ENCODE assay signal across 13 mouse cellular contexts in genomic region chr8:120620441-120620840, GRCm38 (mm10). TPM values are rescaled to one million over a fixed set of nuclear protein-coding genes. Genes with fewer than 3 reads are reported as not detected.
DNase-seq lines count a peak whose midpoint lies in the region; ATAC-seq and TF ChIP-seq lines count a peak whose summit lies in the region.
"Had no signal": no experiment of that assay in that cellular context is flagged by ENCODE, and none has a peak within 500 bp of the region (broad histone marks: within the 10 kb centered on the region; RNA-seq: fewer than 3 reads in every experiment).

No protein-coding gene starts in this region.

- 28% methylated on average over 7 of the region's 7 CpGs for WGBS in lung, embryonic 14.5 days
- 52% methylated on average over 7 of the region's 7 CpGs for WGBS in lung, adult 2 months
- WGBS in liver, embryonic 16.5 days (ENCODE audit: insufficient replicate concordance): 62% methylated on average over 7 of the region's 7 CpGs

- peak overlapping the region; percentile 46; the same call in 1 of the 2 replicates for H3K27ac ChIP-seq in gastrocnemius, adult 2 months
- H3K27ac ChIP-seq in lung, embryonic 14.5 days (ENCODE audit: low read depth): no peak overlapping the region
- H3K27ac ChIP-seq in brown adipose tissue, adult 24 weeks (replicated peaks; ENCODE audit: low read depth, low read length): peak overlapping the region; percentile 99
- no peak overlapping the region for H3K27ac ChIP-seq in liver, embryonic 16.5 days (ENCODE audit: low read length)
- H3K27ac ChIP-seq: kidney, embryonic 15.5 days; limb, embryonic 12.5 days had no signal

- no peak for DNase-seq in gastrocnemius, adult 2 months
- no peak for DNase-seq in gastrocnemius, postnatal 14 days
- DNase-seq in lung, embryonic 14.5 days: no peak
- no peak for DNase-seq in lung, adult 2 months
- DNase-seq in thymus, postnatal 14 days: no peak
- DNase-seq in adrenal gland, adult 18-20 months (ENCODE audit: low spot score in 2 of 2): no peak
- DNase-seq: cerebellum, adult 18-20 months; right cerebral cortex, postnatal 14 days had no signal

- no peaks in the 10 kb centered on the region for H3K9me3 ChIP-seq in lung, embryonic 14.5 days (ENCODE audit: low read depth, low read length)
- no peaks in the 10 kb centered on the region for H3K9me3 ChIP-seq in liver, embryonic 16.5 days (replicated peaks; ENCODE audit: control insufficient read depth, low read length)
- H3K9me3 ChIP-seq: kidney, embryonic 15.5 days; limb, embryonic 12.5 days had no signal

- no peak for TF ChIP-seq CTCF in gastrocnemius, adult 2 months (IDR thresholded peaks at IDR 0.05)
- TF ChIP-seq CTCF in lung, embryonic 14.5 days (IDR thresholded peaks at IDR 0.05; ENCODE audit: low read depth): no peak
- TF ChIP-seq CTCF in lung, adult 2 months (IDR thresholded peaks at IDR 0.05; ENCODE audit: insufficient read depth, low read length): no peak

- peaks cover 3% of the 10 kb centered on the region; the same call in 1 of the 2 replicates for H3K4me1 ChIP-seq in lung, embryonic 14.5 days (ENCODE audit: insufficient read depth)
- no peaks in the 10 kb centered on the region for H3K4me1 ChIP-seq in lung, adult 2 months (ENCODE audit: control insufficient read depth, insufficient read depth, low read length)
- H3K4me1 ChIP-seq in brown adipose tissue, adult 24 weeks (ENCODE audit: control insufficient read depth, insufficient read depth, insufficient read length, low read length): peaks cover 23% of the 10 kb centered on the region
- H3K4me1 ChIP-seq in liver, embryonic 16.5 days (ENCODE audit: control insufficient read depth, low read depth, low read length): peaks cover 16% of the 10 kb centered on the region

- no peaks in the 10 kb centered on the region for H3K27me3 ChIP-seq in lung, embryonic 14.5 days (ENCODE audit: insufficient read depth, low read length)
- H3K27me3 ChIP-seq in liver, embryonic 16.5 days (ENCODE audit: control insufficient read depth, insufficient read depth, low read depth, low read length): no peaks in the 10 kb centered on the region
- H3K27me3 ChIP-seq: kidney, embryonic 15.5 days; limb, embryonic 12.5 days had no signal

- no peak overlapping the region for H3K4me3 ChIP-seq in gastrocnemius, adult 2 months
- no peak overlapping the region for H3K4me3 ChIP-seq in lung, embryonic 14.5 days (ENCODE audit: low read depth, low read length)
- no peak overlapping the region for H3K4me3 ChIP-seq in lung, adult 2 months (replicated peaks; ENCODE audit: extremely low read depth, low read depth, low read length)
- no peak overlapping the region for H3K4me3 ChIP-seq in brown adipose tissue, adult 24 weeks (ENCODE audit: insufficient read depth, low read depth, low read length)
- no peak overlapping the region for H3K4me3 ChIP-seq in liver, embryonic 16.5 days (ENCODE audit: low read depth, low read length)
- H3K4me3 ChIP-seq: kidney, embryonic 15.5 days; limb, embryonic 12.5 days had no signal

- H3K9ac ChIP-seq in lung, embryonic 14.5 days: peak overlapping the region; percentile 18; the same call in 1 of the 2 replicates
- no peak overlapping the region for H3K9ac ChIP-seq in liver, embryonic 16.5 days (ENCODE audit: low read depth, low read length)
- H3K9ac ChIP-seq: kidney, embryonic 15.5 days; limb, embryonic 12.5 days had no signal

- no peaks in the 10 kb centered on the region for H3K36me3 ChIP-seq in lung, embryonic 14.5 days (ENCODE audit: insufficient read depth)
- no peaks in the 10 kb centered on the region for H3K36me3 ChIP-seq in liver, embryonic 16.5 days (ENCODE audit: control insufficient read depth, insufficient read depth)
- H3K36me3 ChIP-seq: kidney, embryonic 15.5 days; limb, embryonic 12.5 days had no signal

- intact Hi-C loops in gastrocnemius, adult 2 months (cut with DNase I): no loop called here
- intact Hi-C loops in gastrocnemius, postnatal 14 days (cut with DNase I; ENCODE audit: low total_unique reads): no loop called here

- no peak for ATAC-seq in lung, embryonic 14.5 days (ENCODE audit: insufficient read depth)
- 0 out of 2 replicates have a peak, but pooled peaks have one; percentile 14 for ATAC-seq in liver, embryonic 16.5 days (ENCODE audit: low read depth)

- TF ChIP-seq POLR2A in lung, adult 2 months (IDR thresholded peaks at IDR 0.05; ENCODE audit: borderline replicate concordance, extremely low read depth, low read depth, low read length): no peak

- no peak overlapping the region for H3K4me2 ChIP-seq in lung, embryonic 14.5 days
- H3K4me2 ChIP-seq in liver, embryonic 16.5 days (ENCODE audit: low read depth, low read length): no peak overlapping the region
- H3K4me2 ChIP-seq: kidney, embryonic 15.5 days; limb, embryonic 12.5 days had no signal

RNA-seq across cellular contexts. Expression of gene 1190005I06Rik, which starts 27.0 kb away (rescaled TPM):
- total RNA-seq in gastrocnemius, adult 2 months (2021): 1 to 10 TPM in 1 of 2 experiments, under 1 TPM in 1; 0.77 to 1.0 TPM
- under 1 TPM; 0.59 to 0.84 TPM for total RNA-seq in gastrocnemius, postnatal 14 days (2021)
- 3.1 and 5.1 TPM in 2 replicates for polyA plus RNA-seq in lung, embryonic 14.5 days (2014; fragmentation: Nextera tagmentation; extraction: Ambion mirVana)
- polyA plus RNA-seq in lung, adult 2 months (2012; rRNA removed): 2.4 and 6.2 TPM in 2 replicates
- polyA plus RNA-seq in brown adipose tissue, adult 24 weeks (2012; ENCODE audit: insufficient read depth, insufficient read length, missing spikeins): 49.2 and 62.6 TPM in 2 replicates
- 1.4 and 1.7 TPM in 2 replicates for polyA plus RNA-seq in liver, embryonic 16.5 days (2015; fragmentation: Nextera tagmentation; extraction: Ambion mirVana)
- 10 to 100 TPM; 12.3 to 21.3 TPM for total RNA-seq in adrenal gland, adult 18-20 months (2021)

RNA-seq across cellular contexts. Expression of gene Gins2, which starts 31.3 kb away (rescaled TPM):
- under 1 TPM; 0.36 to 0.67 TPM for total RNA-seq in gastrocnemius, adult 2 months (2021)
- total RNA-seq in gastrocnemius, postnatal 14 days (2021): 1 to 10 TPM; 2.9 to 3.6 TPM
- 131 and 139 TPM in 2 replicates for polyA plus RNA-seq in lung, embryonic 14.5 days (2014; fragmentation: Nextera tagmentation; extraction: Ambion mirVana)
- polyA plus RNA-seq in lung, adult 2 months (2012; rRNA removed): 4.4 and 4.5 TPM in 2 replicates
- polyA plus RNA-seq in brown adipose tissue, adult 24 weeks (2012; ENCODE audit: insufficient read depth, insufficient read length, missing spikeins): 5.4 and 6.5 TPM in 2 replicates
- polyA plus RNA-seq in liver, embryonic 16.5 days (2015; fragmentation: Nextera tagmentation; extraction: Ambion mirVana): 40.6 and 43.3 TPM in 2 replicates
- total RNA-seq in adrenal gland, adult 18-20 months (2021): 1 to 10 TPM; 4.6 to 5.0 TPM

RNA-seq across cellular contexts. Expression of gene Gm27021, which starts 47.4 kb away (rescaled TPM):
- not detected for total RNA-seq in gastrocnemius, adult 2 months (2021)
- not detected for total RNA-seq in gastrocnemius, postnatal 14 days (2021)
- polyA plus RNA-seq in lung, embryonic 14.5 days (2014; fragmentation: Nextera tagmentation; extraction: Ambion mirVana): 2.6 and 5.0 TPM in 2 replicates
- 0.92 and 1.3 TPM in 2 replicates for polyA plus RNA-seq in lung, adult 2 months (2012; rRNA removed)
- not detected in 2 replicates for polyA plus RNA-seq in brown adipose tissue, adult 24 weeks (2012; ENCODE audit: insufficient read depth, insufficient read length, missing spikeins)
- 0.15 and 0.23 TPM in 2 replicates for polyA plus RNA-seq in liver, embryonic 16.5 days (2015; fragmentation: Nextera tagmentation; extraction: Ambion mirVana)
- total RNA-seq in adrenal gland, adult 18-20 months (2021): not detected
- total RNA-seq: heart, postnatal 25 days had no signal

RNA-seq across cellular contexts. Expression of gene Cox4i1, which starts 47.6 kb away (rescaled TPM):
- total RNA-seq in gastrocnemius, adult 2 months (2021): 1,000 to 10,000 TPM; 1,376 to 1,812 TPM
- 1,000 to 10,000 TPM; 1,541 to 1,794 TPM for total RNA-seq in gastrocnemius, postnatal 14 days (2021)
- 941 and 956 TPM in 2 replicates for polyA plus RNA-seq in lung, embryonic 14.5 days (2014; fragmentation: Nextera tagmentation; extraction: Ambion mirVana)
- polyA plus RNA-seq in lung, adult 2 months (2012; rRNA removed): 606 and 728 TPM in 2 replicates
- polyA plus RNA-seq in brown adipose tissue, adult 24 weeks (2012; ENCODE audit: insufficient read depth, insufficient read length, missing spikeins): 3,967 and 4,844 TPM in 2 replicates
- polyA plus RNA-seq in liver, embryonic 16.5 days (2015; fragmentation: Nextera tagmentation; extraction: Ambion mirVana): 638 and 672 TPM in 2 replicates
- 1,000 to 10,000 TPM; 1,414 to 1,997 TPM for total RNA-seq in adrenal gland, adult 18-20 months (2021)

RNA-seq across cellular contexts. Expression of gene Emc8, which starts 47.9 kb away (rescaled TPM):
- 10 to 100 TPM; 22.2 to 25.6 TPM for total RNA-seq in gastrocnemius, adult 2 months (2021)
- total RNA-seq in gastrocnemius, postnatal 14 days (2021): 10 to 100 TPM; 25.6 to 34.3 TPM
- 289 and 315 TPM in 2 replicates for polyA plus RNA-seq in lung, embryonic 14.5 days (2014; fragmentation: Nextera tagmentation; extraction: Ambion mirVana)
- polyA plus RNA-seq in lung, adult 2 months (2012; rRNA removed): 56.8 and 71.2 TPM in 2 replicates
- 78.9 and 99.3 TPM in 2 replicates for polyA plus RNA-seq in brown adipose tissue, adult 24 weeks (2012; ENCODE audit: insufficient read depth, insufficient read length, missing spikeins)
- 83.1 and 93.1 TPM in 2 replicates for polyA plus RNA-seq in liver, embryonic 16.5 days (2015; fragmentation: Nextera tagmentation; extraction: Ambion mirVana)
- 100 to 1,000 TPM in 1 of 2 experiments, 10 to 100 TPM in 1; 87.1 to 118 TPM for total RNA-seq in adrenal gland, adult 18-20 months (2021)

Comparison
In these comparisons a context has a peak if more than half of its experiments do, and no peak if none do; other contexts are left out.
1. H3K27ac ChIP-seq: peak in gastrocnemius, adult 2 months (single experiment) and brown adipose tissue, adult 24 weeks (single experiment); none in lung, embryonic 14.5 days (single experiment) and liver, embryonic 16.5 days (single experiment).